Mouse (Mus musculus) layer of hippocampus, postnatal 25 days (tissue): Measurements from ENCODE around the gene Myom3. TPM values are rescaled to one million over a fixed set of nuclear protein-coding genes. Genes with fewer than 3 reads are reported as not detected.
A peak's percentile ranks its signal among the peaks of the same experiment; 100 is the strongest.
"Not testable (repeated sequence)": the region's sequence is repeated elsewhere in the genome, so short reads cannot be mapped to it uniquely, and the experiment has no call there.

Experiments used
- DNase-seq, 2 experiments: peaks; one replicate each; pipeline ENCODE4 v3.0.0; 2022; ENCODE audit warnings: mixed read lengths in 2 of 2, low spot score in 1 of 2; ENCODE audit errors: extremely low spot score in 1 of 2
- total RNA-seq, 2 experiments: library from RNA; stranded (reverse); gene quantifications; 2 replicates each; pipeline ENCODE4 v1.2.3; 2021

Myom3 gene
- 1 to 10 TPM in 1 of 2 experiments, under 1 TPM in 1; 0.66 to 1.2 TPM for total RNA-seq

- no peak for DNase-seq
Observed at GRCm38 (mm10) chr4:135759356-135759976, at the start of gene Myom3. TSS of gene Myom3 (plus strand) at chr4:135759715.

- DNase-seq: no peak
Observed at GRCm38 (mm10) chr4:135710392-135710791, 49.1 kb upstream of the Myom3 start.

- DNase-seq: no peak
Observed at GRCm38 (mm10) chr4:135714776-135715175, 44.7 kb upstream of the Myom3 start.

- not testable (repeated sequence) for DNase-seq
Observed at GRCm38 (mm10) chr4:135716438-135716837, 43.1 kb upstream of the Myom3 start.

- no peak for DNase-seq
Observed at GRCm38 (mm10) chr4:135722540-135723290, 36.8 kb upstream of the Myom3 start.

- no peak for DNase-seq
Observed at GRCm38 (mm10) chr4:135726416-135726815, 33.1 kb upstream of the Myom3 start.

GRCm38 (mm10) chr4:135727817-135728216 is 31.7 kb upstream of the Myom3 start, which contains the start of gene Il22ra1:
TSS of gene Il22ra1 (plus strand) at chr4:135728172.
- no peak for DNase-seq

GRCm38 (mm10) chr4:135730204-135730603 is 29.3 kb upstream of the Myom3 start:
- DNase-seq: no peak

GRCm38 (mm10) chr4:135730951-135731350 is 28.6 kb upstream of the Myom3 start:
- no peak for DNase-seq

- peak; percentile 27 to 58 for DNase-seq
Observed at GRCm38 (mm10) chr4:135733901-135734300, 25.6 kb upstream of the Myom3 start.

GRCm38 (mm10) chr4:135736903-135737302 is 22.6 kb upstream of the Myom3 start:
- no peak for DNase-seq

- DNase-seq: no peak
Observed at GRCm38 (mm10) chr4:135738237-135738636, 21.3 kb upstream of the Myom3 start.

- no peak for DNase-seq
Observed at GRCm38 (mm10) chr4:135739148-135739547, 20.4 kb upstream of the Myom3 start.

GRCm38 (mm10) chr4:135739672-135740071 is 19.8 kb upstream of the Myom3 start:
- DNase-seq: no peak

- DNase-seq: no peak
Observed at GRCm38 (mm10) chr4:135743520-135743919, 16.0 kb upstream of the Myom3 start.

- no peak for DNase-seq
Observed at GRCm38 (mm10) chr4:135744726-135745448, 14.6 kb upstream of the Myom3 start.

- DNase-seq: no peak
Observed at GRCm38 (mm10) chr4:135745613-135746012, 13.9 kb upstream of the Myom3 start.

GRCm38 (mm10) chr4:135750896-135751295 is 8.6 kb upstream of the Myom3 start:
- no peak for DNase-seq

- DNase-seq: no peak
Observed at GRCm38 (mm10) chr4:135752106-135752778, 7.3 kb upstream of the Myom3 start.

GRCm38 (mm10) chr4:135752779-135753164 is 6.7 kb upstream of the Myom3 start:
- DNase-seq: no peak

GRCm38 (mm10) chr4:135758331-135758730 is 1.2 kb upstream of the Myom3 start:
- DNase-seq: no peak
